Mouse (Mus musculus): ENCODE data around the gene Rwdd2a.

GRCm38 (mm10) chr9:86572196-86572595 lies 405 bp downstream of the Rwdd2a start:
- TF ChIP-seq POLR2A (IDR thresholded peaks at IDR 0.05; ENCODE audit: insufficient read depth, low read depth, low read length) (no peak), CTCF (IDR thresholded peaks at IDR 0.05; ENCODE audit: insufficient read depth, low read depth, low read length) (no peak)
